Mouse (Mus musculus) intestine, embryonic 15.5 days (tissue): ENCODE results near the gene Pou6f2. TPM values are rescaled to one million over a fixed set of nuclear protein-coding genes. Genes with fewer than 3 reads are reported as not detected.

Experiments used
- ATAC-seq: fragments of 200-750 bp; cut with Nextera tagmentation; 2 replicates; pipeline ENCODE4 v1.8.0; 2017; ENCODE audit warnings: moderate TSS enrichment, moderate library complexity
- H3K27ac ChIP-seq: fragments of 300-500 bp; sonication (generic); 2 replicates; pipeline ENCODE4 v1.5.1; 2015; ENCODE audit warnings: mild to moderate bottlenecking, inconsistent platforms
- H3K27me3 ChIP-seq: fragments of 300-500 bp; sonication (generic); replicated peaks from 2 replicates; pipeline ENCODE4 v1.6.1; 2015; ENCODE audit warnings: inconsistent platforms
- H3K36me3 ChIP-seq: fragments of 300-500 bp; sonication (generic); 2 replicates; pipeline ENCODE4 v1.6.1; 2015; ENCODE audit warnings: inconsistent platforms
- H3K4me1 ChIP-seq: fragments of 300-500 bp; sonication (generic); replicated peaks from 2 replicates; pipeline ENCODE4 v1.6.1; 2015; ENCODE audit warnings: inconsistent platforms
- H3K4me2 ChIP-seq: fragments of 300-500 bp; sonication (generic); replicated peaks from 2 replicates; pipeline ENCODE4 v1.6.1; 2015; ENCODE audit warnings: mild to moderate bottlenecking, inconsistent platforms
- H3K4me3 ChIP-seq: fragments of 300-500 bp; sonication (generic); replicated peaks from 2 replicates; pipeline ENCODE4 v1.5.1; 2015; ENCODE audit warnings: inconsistent platforms
- H3K9ac ChIP-seq: fragments of 300-500 bp; sonication (generic); 2 replicates; pipeline ENCODE4 v1.6.1; 2015; ENCODE audit warnings: inconsistent platforms
- H3K9me3 ChIP-seq: fragments of 300-500 bp; sonication (generic); 2 replicates; pipeline ENCODE4 v1.6.1; 2016; ENCODE audit warnings: inconsistent platforms
- WGBS: fragments of 180-500 bp; shearing (Covaris S2); methylation state at CpG from one replicate; pipeline ENCODE4 v1.1.7; 2015; 5-methylcytosine and 5-hydroxymethylcytosine counted together
- polyA plus RNA-seq: library from polyadenylated mRNA; unstranded; fragments of >200 nt; fragmentation: Nextera tagmentation; extraction: Ambion mirVana; gene quantifications from 2 replicates; pipeline ENCODE4 v1.2.1, GENCODE M21; 2015

The Pou6f2 gene
- polyA plus RNA-seq, 1 experiment from 2014 or later, result not detected

DNA sequence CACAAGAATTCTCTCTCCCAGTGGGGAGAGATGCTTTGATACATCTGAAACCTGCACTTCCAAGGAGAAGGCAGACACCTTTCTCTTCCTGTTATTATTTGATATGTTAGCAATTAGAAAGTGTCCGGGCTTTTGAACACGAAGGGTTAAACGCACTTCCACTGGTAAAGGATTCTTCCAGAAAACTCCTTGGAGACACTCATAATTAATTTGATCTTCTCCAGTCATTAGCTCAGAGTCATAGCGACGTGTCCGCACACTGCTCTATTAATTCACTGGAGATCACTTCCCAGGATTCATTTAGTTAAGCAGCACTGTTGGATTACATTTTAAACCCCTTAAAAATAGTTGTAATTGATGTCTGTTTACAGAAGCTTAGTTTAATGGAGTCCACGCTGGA is 88.5 kb downstream of the Pou6f2 start:
- Histone ChIP-seq H3K9me3 (no peaks in the 10 kb centered on the region), H3K4me3 (no peak overlapping the region), H3K27ac (no peak overlapping the region), H3K27me3 (no peaks in the 10 kb centered on the region), H3K9ac (no peak overlapping the region), H3K4me2 (no peak overlapping the region), H3K4me1 (no peaks in the 10 kb centered on the region), H3K36me3 (no peaks in the 10 kb centered on the region)
- no peak for ATAC-seq
- 37% methylated on average over 7 of the region's 7 CpGs for WGBS

DNA sequence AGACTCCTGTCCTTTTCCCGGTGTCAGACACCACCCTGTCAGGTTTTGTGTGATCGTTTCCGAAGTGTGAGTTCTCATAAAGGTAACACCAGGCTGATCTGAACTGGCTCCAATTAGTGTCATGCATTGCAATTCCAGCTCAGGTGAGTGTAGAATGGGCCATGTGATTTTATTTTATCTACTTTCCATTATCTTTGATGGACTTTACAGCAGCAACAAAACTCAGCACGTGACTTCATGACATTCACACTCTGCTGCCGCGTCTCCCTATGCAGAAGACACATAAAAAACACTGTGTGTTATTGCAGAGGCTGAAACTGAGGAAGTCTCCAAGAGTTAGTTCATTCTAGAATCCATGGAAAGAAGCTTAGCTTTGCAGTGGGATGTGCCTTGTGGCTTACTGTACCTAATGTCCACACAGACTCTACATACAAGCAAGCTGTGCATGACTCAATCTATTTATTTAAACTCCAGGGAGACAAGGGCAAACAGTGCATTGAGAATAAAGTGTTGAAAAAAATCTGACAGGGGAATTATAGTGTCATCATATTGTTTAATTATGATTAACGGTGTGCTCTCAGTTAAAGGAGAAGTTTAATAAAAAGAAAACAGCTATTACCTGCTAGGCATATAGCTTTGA is 90.9 kb downstream of the Pou6f2 start:
- Histone ChIP-seq H3K36me3 (no peaks in the 10 kb centered on the region), H3K9me3 (no peaks in the 10 kb centered on the region), H3K27ac (no peak overlapping the region), H3K27me3 (no peaks in the 10 kb centered on the region), H3K4me1 (no peaks in the 10 kb centered on the region), H3K4me3 (no peak overlapping the region), H3K4me2 (no peak overlapping the region), H3K9ac (no peak overlapping the region)
- ATAC-seq, result peak; percentile 70
- 70% methylated on average over 7 of the region's 7 CpGs for WGBS

DNA sequence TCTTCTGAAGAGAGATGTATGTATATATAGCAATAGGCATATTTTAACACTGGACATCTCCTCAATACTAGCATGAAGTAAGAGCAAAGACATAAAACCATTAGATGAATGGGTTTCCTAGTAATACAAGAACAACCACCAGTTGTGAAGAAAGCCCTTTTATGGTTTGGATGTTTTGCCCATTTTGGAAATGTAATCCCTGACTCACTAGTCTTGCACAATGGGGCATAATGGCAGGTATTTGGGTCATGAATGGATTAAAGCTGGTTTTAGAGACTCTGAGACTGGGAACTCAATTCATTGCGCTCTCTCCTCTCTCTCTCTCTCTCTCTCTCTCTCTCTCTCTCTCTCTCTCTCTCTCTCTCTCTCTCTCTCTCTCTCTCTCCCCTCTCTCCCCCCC is 97.5 kb downstream of the Pou6f2 start:
- H3K4me3 ChIP-seq, result no peak overlapping the region
- H3K4me1 ChIP-seq, result no peaks in the 10 kb centered on the region
- no peak overlapping the region for H3K27ac ChIP-seq
- 100% methylated on average over 1 of the region's 1 CpGs for WGBS
- no peak overlapping the region for H3K9ac ChIP-seq
- ATAC-seq, result no peak
- H3K27me3 ChIP-seq, result no peaks in the 10 kb centered on the region
- H3K4me2 ChIP-seq, result no peak overlapping the region
- H3K9me3 ChIP-seq, result no peaks in the 10 kb centered on the region
- no peaks in the 10 kb centered on the region for H3K36me3 ChIP-seq

DNA sequence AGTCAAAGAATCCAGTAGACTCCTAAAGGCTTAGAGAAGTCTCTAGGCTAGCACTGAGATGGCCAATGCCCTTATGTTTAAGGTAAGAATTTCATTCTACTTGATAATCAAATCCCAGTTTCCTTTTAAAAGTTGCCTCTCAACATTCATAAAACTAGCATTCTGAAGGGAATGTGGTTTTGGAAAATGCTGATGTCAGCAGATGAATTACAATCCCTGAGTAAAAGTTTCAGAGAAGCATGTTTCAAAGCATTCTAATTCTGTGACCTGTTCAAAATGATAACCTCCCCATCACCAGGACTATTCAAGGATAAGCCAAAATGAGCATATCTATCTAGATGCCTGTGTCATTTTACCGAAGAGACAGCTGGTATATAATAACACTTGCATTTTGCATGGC is 104.0 kb downstream of the Pou6f2 start:
- Histone ChIP-seq H3K27me3 (no peaks in the 10 kb centered on the region), H3K9ac (no peak overlapping the region), H3K4me2 (no peak overlapping the region), H3K4me1 (no peaks in the 10 kb centered on the region), H3K36me3 (no peaks in the 10 kb centered on the region), H3K9me3 (no peaks in the 10 kb centered on the region), H3K27ac (no peak overlapping the region), H3K4me3 (no peak overlapping the region)
- WGBS, result 90% methylated on average over 1 of the region's 1 CpGs
- ATAC-seq, result no peak

DNA sequence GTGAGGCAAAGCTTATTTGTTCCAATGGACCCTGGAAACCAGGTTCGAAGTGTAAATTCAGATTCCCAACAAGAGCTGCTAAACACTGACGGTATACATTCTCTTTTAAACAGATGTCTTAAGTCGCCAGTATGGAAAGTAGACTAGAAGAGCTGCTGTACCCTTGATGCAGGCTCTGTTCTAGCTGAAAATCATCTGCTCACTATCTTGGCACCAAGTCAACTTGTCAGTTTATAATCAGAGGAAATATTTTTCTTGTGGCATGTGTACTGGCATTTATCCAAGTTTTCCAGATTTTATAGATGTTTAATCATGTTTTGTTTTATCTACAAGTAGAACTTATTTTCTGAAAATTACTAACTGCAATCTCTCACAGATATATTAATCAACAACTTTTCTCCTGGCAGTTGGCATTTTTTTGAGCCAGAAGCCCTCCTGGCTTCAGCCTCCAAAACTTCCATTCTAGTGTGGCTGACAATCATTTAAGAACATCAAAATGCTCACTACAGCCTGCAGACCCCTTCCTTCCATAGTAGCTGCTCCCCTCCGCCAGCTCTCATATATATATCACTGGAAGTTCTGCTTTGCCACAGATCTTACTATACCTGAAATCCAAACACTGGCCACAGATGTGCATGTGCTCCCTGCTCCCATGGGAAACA is 107.1 kb downstream of the Pou6f2 start:
- H3K4me3 ChIP-seq, result no peak overlapping the region
- no peaks in the 10 kb centered on the region for H3K4me1 ChIP-seq
- H3K9me3 ChIP-seq, result no peaks in the 10 kb centered on the region
- ATAC-seq, result no peak
- no peaks in the 10 kb centered on the region for H3K36me3 ChIP-seq
- H3K27ac ChIP-seq, result no peak overlapping the region
- WGBS, result 46% methylated on average over 4 of the region's 4 CpGs
- no peak overlapping the region for H3K4me2 ChIP-seq
- H3K9ac ChIP-seq, result no peak overlapping the region
- H3K27me3 ChIP-seq, result no peaks in the 10 kb centered on the region

DNA sequence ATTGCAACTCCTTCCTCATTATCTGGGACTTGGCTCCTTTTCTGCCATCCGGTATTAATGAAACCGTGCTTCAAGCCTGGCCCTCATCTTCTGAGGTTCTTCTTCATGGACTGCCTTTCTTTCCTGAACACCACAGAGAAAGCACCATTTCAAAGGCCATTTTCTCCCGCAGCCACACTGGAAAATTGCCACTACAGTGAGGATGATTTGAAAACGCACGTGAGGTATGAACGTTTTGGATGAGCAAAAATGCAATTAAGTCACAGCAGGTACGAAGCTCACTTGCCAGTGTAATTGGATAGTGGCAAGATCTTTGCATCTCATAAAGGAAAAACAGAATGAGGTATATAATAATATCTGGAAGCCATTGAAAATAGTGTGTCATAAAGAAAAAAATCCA is 110.0 kb downstream of the Pou6f2 start:
- Histone ChIP-seq H3K4me2 (no peak overlapping the region), H3K36me3 (no peaks in the 10 kb centered on the region), H3K9me3 (no peaks in the 10 kb centered on the region), H3K27ac (no peak overlapping the region), H3K4me3 (no peak overlapping the region), H3K4me1 (no peaks in the 10 kb centered on the region), H3K9ac (no peak overlapping the region), H3K27me3 (no peaks in the 10 kb centered on the region)
- ATAC-seq, result no peak
- WGBS, result 71% methylated on average over 7 of the region's 7 CpGs

DNA sequence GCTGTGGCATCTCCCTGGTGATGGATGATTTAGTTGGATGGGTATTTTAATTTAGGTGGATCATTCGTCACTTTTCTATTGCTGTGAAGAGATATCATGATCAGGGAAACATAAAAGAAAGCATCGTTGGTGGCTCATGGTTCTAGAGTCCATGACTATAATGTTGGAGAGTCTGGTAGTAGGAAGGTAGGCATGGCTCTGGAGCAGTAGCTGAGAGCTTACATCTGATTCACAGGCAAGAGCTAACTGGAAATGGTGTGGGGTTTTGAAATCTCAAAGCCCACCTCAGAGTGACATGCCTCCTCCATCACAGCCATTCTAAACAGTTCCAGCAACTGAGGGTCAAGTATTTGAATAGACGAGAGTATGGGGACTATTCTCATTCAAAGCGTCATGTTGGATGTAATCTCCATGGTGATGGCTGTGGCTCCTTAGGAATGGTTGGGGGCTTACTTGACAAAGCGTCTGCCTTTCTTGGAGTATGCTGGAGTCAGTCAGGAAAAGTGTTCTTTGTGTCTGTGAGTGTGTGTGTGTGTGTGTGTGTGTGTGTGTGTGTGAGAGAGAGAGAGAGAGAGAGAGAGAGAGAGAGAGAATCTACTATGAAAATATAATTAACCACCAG is 115.0 kb downstream of the Pou6f2 start:
- Histone ChIP-seq H3K27me3 (no peaks in the 10 kb centered on the region), H3K4me1 (no peaks in the 10 kb centered on the region), H3K9me3 (no peaks in the 10 kb centered on the region), H3K4me3 (no peak overlapping the region), H3K27ac (no peak overlapping the region), H3K9ac (no peak overlapping the region), H3K36me3 (no peaks in the 10 kb centered on the region), H3K4me2 (no peak overlapping the region)
- WGBS, result 78% methylated on average over 5 of the region's 5 CpGs
- ATAC-seq, result no peak

DNA sequence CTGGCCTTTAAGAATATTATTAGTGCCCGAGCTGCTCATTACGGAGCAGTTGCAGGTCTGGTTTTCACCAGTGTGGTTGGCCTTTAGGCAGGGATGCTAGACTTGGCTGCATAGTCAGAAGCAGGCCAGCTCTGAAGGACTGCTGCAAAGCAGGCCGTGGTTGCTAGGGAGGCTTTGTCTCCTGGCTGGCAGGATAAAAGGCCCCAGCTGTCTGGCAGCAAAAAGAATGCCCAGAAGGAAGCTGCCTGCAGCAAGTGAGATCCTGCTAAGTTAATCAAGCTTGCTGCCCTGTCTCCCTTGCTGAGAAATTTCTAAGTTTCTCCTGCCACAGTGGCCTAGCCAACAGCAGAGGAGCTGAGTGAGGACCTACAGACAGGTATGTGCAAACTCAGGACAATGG is 116.4 kb downstream of the Pou6f2 start:
- no peak for ATAC-seq
- Histone ChIP-seq H3K27ac (no peak overlapping the region), H3K9me3 (no peaks in the 10 kb centered on the region), H3K4me1 (no peaks in the 10 kb centered on the region), H3K4me2 (no peak overlapping the region), H3K4me3 (no peak overlapping the region), H3K27me3 (no peaks in the 10 kb centered on the region), H3K9ac (no peak overlapping the region), H3K36me3 (no peaks in the 10 kb centered on the region)
- whole genome bisulfite sequencing, result 55% methylated on average over 3 of the region's 3 CpGs

DNA sequence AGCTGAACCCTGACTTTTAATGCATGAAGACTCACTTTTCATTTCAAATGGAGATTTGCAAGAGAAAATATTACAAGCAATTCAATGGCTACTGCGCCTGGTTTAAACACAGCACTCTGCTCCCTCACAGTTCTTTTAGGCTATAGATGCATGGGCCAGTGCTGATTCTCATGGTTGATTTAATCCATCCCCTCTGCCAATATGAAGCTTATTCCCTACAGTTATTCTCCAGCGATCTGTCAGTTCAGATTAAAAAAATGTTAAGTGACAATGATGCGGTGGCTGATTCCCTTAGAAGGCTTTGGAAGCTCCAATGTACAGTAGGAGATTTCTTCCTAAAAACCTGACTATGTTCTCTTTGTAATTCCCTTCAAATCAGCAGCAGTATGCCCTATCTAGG is 144.4 kb downstream of the Pou6f2 start:
- H3K27ac ChIP-seq, result no peak overlapping the region
- H3K27me3 ChIP-seq, result no peaks in the 10 kb centered on the region
- no peaks in the 10 kb centered on the region for H3K4me1 ChIP-seq
- H3K9ac ChIP-seq, result no peak overlapping the region
- no peaks in the 10 kb centered on the region for H3K9me3 ChIP-seq
- H3K4me3 ChIP-seq, result no peak overlapping the region
- no peaks in the 10 kb centered on the region for H3K36me3 ChIP-seq
- no peak overlapping the region for H3K4me2 ChIP-seq
- no peak for ATAC-seq
- 89% methylated on average over 3 of the region's 3 CpGs for WGBS

DNA sequence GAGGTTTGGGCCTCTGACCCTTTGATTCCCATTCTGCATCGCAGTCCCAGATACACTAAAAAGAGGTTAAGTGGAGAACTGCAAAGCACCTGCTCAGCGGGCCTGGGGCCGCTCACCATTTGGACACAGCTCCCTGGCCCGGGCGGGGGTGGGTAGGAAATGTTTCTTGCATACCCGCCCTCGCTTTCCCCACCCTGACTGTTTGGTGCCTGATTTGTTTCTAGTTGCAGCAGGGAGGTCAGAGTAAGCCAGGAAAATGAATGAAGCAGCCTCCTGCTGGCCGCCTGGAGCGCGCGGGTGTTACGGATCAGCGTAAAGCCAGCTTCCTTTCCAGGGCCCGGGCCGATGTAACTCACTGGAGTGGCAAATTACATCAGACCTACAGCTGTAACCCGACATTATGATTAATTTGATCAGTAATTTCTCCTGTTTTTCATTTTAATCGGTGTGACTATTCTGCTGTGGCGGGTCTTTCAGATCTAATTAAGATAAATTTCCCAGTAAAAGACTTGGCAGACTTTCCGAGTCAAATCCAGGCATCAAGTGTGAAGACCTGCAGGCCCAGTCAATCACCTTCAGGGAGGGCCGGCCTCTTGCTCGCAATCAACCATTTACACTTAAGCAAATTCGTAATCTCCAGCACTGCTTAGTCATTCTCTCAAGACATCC is 178.8 kb downstream of the Pou6f2 start:
- peak; percentile 77 for ATAC-seq
- Histone ChIP-seq H3K4me3 (no peak overlapping the region), H3K4me2 (peak overlapping the region; percentile 27; the same call in 1 of the 2 replicates), H3K27me3 (no peaks in the 10 kb centered on the region), H3K36me3 (no peaks in the 10 kb centered on the region), H3K4me1 (no peaks in the 10 kb centered on the region), H3K9ac (no peak overlapping the region), H3K9me3 (no peaks in the 10 kb centered on the region), H3K27ac (no peak overlapping the region)
- 10% methylated on average over 22 of the region's 22 CpGs for WGBS

DNA sequence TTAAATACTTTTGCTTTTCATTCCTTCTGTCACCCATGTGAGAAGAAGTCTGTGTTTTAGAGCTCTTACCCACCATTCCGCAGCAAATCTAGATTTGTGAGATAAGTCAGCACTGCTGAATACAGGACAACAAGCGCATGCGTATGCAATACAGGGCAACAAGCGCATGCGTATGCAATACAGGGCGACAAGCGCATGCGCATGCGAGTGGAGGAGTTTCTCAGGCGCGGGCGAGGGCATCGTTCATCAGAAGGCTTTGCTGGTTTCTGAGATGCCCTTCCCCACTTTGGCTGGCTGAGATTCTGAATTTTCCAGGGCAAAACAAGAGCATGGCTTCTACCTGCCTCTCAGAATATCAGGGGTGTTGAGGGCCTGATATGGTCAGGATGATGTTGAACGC is 186.2 kb downstream of the Pou6f2 start:
- ATAC-seq, result no peak
- Histone ChIP-seq H3K9ac (no peak overlapping the region), H3K27ac (no peak overlapping the region), H3K4me3 (no peak overlapping the region), H3K4me1 (no peaks in the 10 kb centered on the region), H3K36me3 (no peaks in the 10 kb centered on the region), H3K9me3 (no peaks in the 10 kb centered on the region), H3K27me3 (no peaks in the 10 kb centered on the region), H3K4me2 (no peak overlapping the region)
- 93% methylated on average over 14 of the region's 14 CpGs for WGBS

DNA sequence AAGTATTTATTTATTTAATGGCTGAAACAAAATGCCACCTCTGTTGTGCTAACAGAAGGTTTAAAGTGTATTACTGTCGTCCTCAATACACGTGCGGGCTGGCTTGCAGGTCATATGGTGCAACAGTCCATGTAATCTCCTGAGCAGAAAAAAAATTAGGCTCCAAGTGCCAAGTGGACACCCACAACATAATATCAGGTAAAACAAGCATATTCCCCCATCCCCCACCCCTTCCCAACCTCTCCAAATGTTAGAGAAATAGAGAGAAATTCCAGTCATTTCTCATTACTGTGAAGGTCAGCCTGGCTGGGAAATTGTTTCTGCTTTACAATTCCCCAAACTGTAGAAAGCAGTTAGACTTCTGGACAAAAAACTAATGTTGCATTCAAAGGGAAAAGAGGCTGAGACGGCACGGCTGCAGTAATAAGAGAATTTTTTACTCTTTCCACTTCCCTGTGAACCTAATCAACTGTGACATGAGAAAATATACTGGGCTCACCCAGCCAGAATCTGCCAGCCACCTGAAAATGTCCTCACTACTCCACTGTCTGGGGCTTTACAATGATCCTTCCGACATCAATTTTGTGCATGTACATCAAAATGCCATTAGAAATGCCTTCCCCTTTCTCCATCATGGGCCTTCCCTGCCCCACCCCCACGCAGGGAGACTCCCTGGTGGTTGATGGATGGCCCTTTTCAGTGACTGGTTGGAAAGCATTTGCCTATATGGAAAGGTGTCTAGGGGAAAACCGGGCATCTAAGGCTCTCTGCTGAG is 192.8 kb downstream of the Pou6f2 start:
- Histone ChIP-seq H3K9ac (no peak overlapping the region), H3K27ac (no peak overlapping the region), H3K4me3 (no peak overlapping the region), H3K36me3 (no peaks in the 10 kb centered on the region), H3K4me1 (no peaks in the 10 kb centered on the region), H3K27me3 (no peaks in the 10 kb centered on the region), H3K9me3 (no peaks in the 10 kb centered on the region), H3K4me2 (no peak overlapping the region)
- WGBS, result 69% methylated on average over 8 of the region's 8 CpGs
- no peak for ATAC-seq
